Mouse (Mus musculus): ENCODE measurements around the gene Lipt2. TPM values are rescaled to one million over a fixed set of nuclear protein-coding genes. Genes with fewer than 3 reads are reported as not detected.

Lipt2 gene
- polyA plus RNA-seq, 2 experiments, result 16.3 to 23.6 TPM

DNA sequence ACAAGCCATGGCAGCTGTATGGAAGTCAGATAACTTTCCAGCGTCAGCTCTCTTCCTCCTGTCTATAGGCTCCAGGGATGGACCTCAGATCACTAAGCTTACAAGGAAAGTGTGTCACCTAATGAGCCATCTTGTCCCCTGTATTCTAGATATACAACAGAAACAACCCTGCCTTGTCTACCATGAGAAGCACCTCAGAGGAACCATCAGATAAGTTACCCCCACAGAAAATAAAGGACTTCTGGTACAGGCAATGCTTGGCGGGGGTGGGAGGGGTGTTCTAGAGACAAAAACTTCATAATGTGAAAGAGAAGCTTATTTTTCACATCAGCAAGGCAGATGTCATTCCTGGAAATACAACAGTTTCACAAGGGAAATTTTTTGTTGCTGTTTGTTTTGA is 47.1 kb downstream of the Lipt2 start:
- Histone ChIP-seq H3K4me1 (ENCODE audit: control insufficient read depth, insufficient read depth, low read length) (no peaks in the 10 kb centered on the region), H3K9ac (ENCODE audit: low read depth, low read length, severe bottlenecking) (no peak overlapping the region), H3K9me3 (ENCODE audit: control insufficient read depth, low read length) (no peaks in the 10 kb centered on the region), H3K4me3 (replicated peaks; ENCODE audit: low read length) (no peak overlapping the region), H3K27ac (replicated peaks; ENCODE audit: low read depth, low read length) (no peak overlapping the region), H3K27me3 (ENCODE audit: control insufficient read depth, insufficient read depth, low read length) (no peaks in the 10 kb centered on the region), H3K36me3 (ENCODE audit: control insufficient read depth, insufficient read depth, low read length) (no peaks in the 10 kb centered on the region), H3K4me2 (replicated peaks; ENCODE audit: low read depth, low read length, severe bottlenecking) (no peak overlapping the region)
- ATAC-seq (ENCODE audit: low FRiP score, low read depth) (no peak), DNase-seq (ENCODE audit: low spot score) (no peak)
- TF ChIP-seq POLR2A (IDR thresholded peaks at IDR 0.05; ENCODE audit: borderline replicate concordance, extremely low read depth, insufficient read depth, insufficient read length), result no peak
- 85% methylated on average over 2 of the region's 2 CpGs for WGBS

DNA sequence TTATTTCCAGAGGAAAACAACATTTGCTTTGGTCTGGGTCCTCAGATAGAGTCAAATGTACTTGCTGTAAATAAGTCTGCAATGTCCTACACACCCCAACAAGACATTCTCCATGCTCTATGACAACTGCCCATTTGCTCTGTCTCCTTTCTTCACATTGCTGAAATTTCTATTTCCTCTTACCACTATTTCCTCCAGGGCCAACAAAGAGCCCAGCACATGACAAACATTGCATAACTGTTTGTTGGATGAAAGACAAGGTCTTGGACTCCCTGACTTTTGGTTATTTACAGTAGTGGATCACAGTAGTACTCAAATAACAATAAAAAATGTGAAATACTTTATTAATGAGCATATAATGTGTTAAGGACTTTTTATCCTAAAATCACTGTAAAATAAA is 48.8 kb downstream of the Lipt2 start:
- Histone ChIP-seq H3K4me1 (ENCODE audit: control insufficient read depth, insufficient read depth, low read length) (no peaks in the 10 kb centered on the region), H3K9ac (ENCODE audit: low read depth, low read length, severe bottlenecking) (no peak overlapping the region), H3K4me3 (replicated peaks; ENCODE audit: low read length) (no peak overlapping the region), H3K9me3 (ENCODE audit: control insufficient read depth, low read length) (no peaks in the 10 kb centered on the region), H3K4me2 (replicated peaks; ENCODE audit: low read depth, low read length, severe bottlenecking) (no peak overlapping the region), H3K27ac (replicated peaks; ENCODE audit: low read depth, low read length) (no peak overlapping the region), H3K36me3 (ENCODE audit: control insufficient read depth, insufficient read depth, low read length) (no peaks in the 10 kb centered on the region), H3K27me3 (ENCODE audit: control insufficient read depth, insufficient read depth, low read length) (no peaks in the 10 kb centered on the region)
- no peak for ATAC-seq (ENCODE audit: low FRiP score, low read depth)
- TF ChIP-seq POLR2A (IDR thresholded peaks at IDR 0.05; ENCODE audit: borderline replicate concordance, extremely low read depth, insufficient read depth, insufficient read length), result no peak
- DNase-seq (ENCODE audit: low spot score), result no peak

Other genes with a start within 250 kb of the Lipt2 start
- gene Rnf169, start 178.8 kb upstream of the Lipt2 start, polyA plus RNA-seq (2012; rRNA removed), result 9.7 and 10.5 TPM in 2 replicates
- gene Rnf169, start 178.8 kb upstream of the Lipt2 start, polyA plus RNA-seq (2014; fragmentation: Nextera tagmentation; extraction: Ambion mirVana), result 7.3 and 9.6 TPM in 2 replicates
- gene Chrdl2, start 153.1 kb upstream of the Lipt2 start, polyA plus RNA-seq (2012; rRNA removed), result 4.0 and 4.6 TPM in 2 replicates
- 2.1 and 2.6 TPM in 2 replicates for gene Chrdl2, start 153.1 kb upstream of the Lipt2 start, polyA plus RNA-seq (2014; fragmentation: Nextera tagmentation; extraction: Ambion mirVana)
- gene Pold3, start 37.7 kb upstream of the Lipt2 start, polyA plus RNA-seq (2012; rRNA removed), result 40.3 and 51.0 TPM in 2 replicates
- gene Pold3, start 37.7 kb upstream of the Lipt2 start, polyA plus RNA-seq (2014; fragmentation: Nextera tagmentation; extraction: Ambion mirVana), result 53.5 and 55.6 TPM in 2 replicates
- gene Kcne3, start 17.2 kb downstream of the Lipt2 start, polyA plus RNA-seq (2012; rRNA removed), result 17.3 and 21.8 TPM in 2 replicates
- 8.7 and 10.7 TPM in 2 replicates for gene Kcne3, start 17.2 kb downstream of the Lipt2 start, polyA plus RNA-seq (2014; fragmentation: Nextera tagmentation; extraction: Ambion mirVana)
- 4.9 and 5.1 TPM in 2 replicates for gene Pgm2l1, start 68.1 kb downstream of the Lipt2 start, polyA plus RNA-seq (2012; rRNA removed)
- gene Pgm2l1, start 68.1 kb downstream of the Lipt2 start, polyA plus RNA-seq (2014; fragmentation: Nextera tagmentation; extraction: Ambion mirVana), result 3.2 and 4.1 TPM in 2 replicates
- gene P4ha3, start 126.2 kb downstream of the Lipt2 start, polyA plus RNA-seq (2012; rRNA removed), result 48.7 and 66.0 TPM in 2 replicates
- gene P4ha3, start 126.2 kb downstream of the Lipt2 start, polyA plus RNA-seq (2014; fragmentation: Nextera tagmentation; extraction: Ambion mirVana), result 28.1 and 30.7 TPM in 2 replicates
- gene C2cd3, start 213.0 kb downstream of the Lipt2 start, polyA plus RNA-seq (2012; rRNA removed), result 29.3 and 35.7 TPM in 2 replicates
- 23.5 and 29.0 TPM in 2 replicates for gene C2cd3, start 213.0 kb downstream of the Lipt2 start, polyA plus RNA-seq (2014; fragmentation: Nextera tagmentation; extraction: Ambion mirVana)
- gene Ppme1, start 213.0 kb downstream of the Lipt2 start, polyA plus RNA-seq (2012; rRNA removed), result 68.8 and 97.2 TPM in 2 replicates
- 44.0 and 50.0 TPM in 2 replicates for gene Ppme1, start 213.0 kb downstream of the Lipt2 start, polyA plus RNA-seq (2014; fragmentation: Nextera tagmentation; extraction: Ambion mirVana)